In genomic region chr5:23246974-23247373, GRCm38 (mm10) we compare ENCODE assay signal across 8 mouse cellular contexts.
DNase-seq lines count a peak whose midpoint lies in the region; ATAC-seq and TF ChIP-seq lines count a peak whose summit lies in the region.

No protein-coding gene starts in this region.

- H3K4me1 ChIP-seq in intestine, postnatal 0 days (replicated peaks; ENCODE audit: control insufficient read depth, insufficient read depth, low read length) = peaks cover 4% of the 10 kb centered on the region; the same call in 1 of the 2 replicates
- H3K4me1 ChIP-seq in intestine, embryonic 15.5 days (replicated peaks) = no peaks in the 10 kb centered on the region; the same call in 1 of the 2 replicates
- peaks cover 4% of the 10 kb centered on the region; the same call in 1 of the 2 replicates for H3K4me1 ChIP-seq in lung, embryonic 14.5 days (ENCODE audit: insufficient read depth)

- DNase-seq in CD4-positive helper T cell, adult 2 months (ENCODE audit: low read depth, low spot score) = peak; percentile 30
- peak; percentile 36 for DNase-seq in MEL-GATA-1-ER (ENCODE audit: extremely low read depth, low read depth)
- peak; percentile 58 for DNase-seq in lung, embryonic 14.5 days
- peak; percentile 69 for DNase-seq in testis, postnatal 10 days (ENCODE audit: low spot score)
- DNase-seq in ovary, postnatal 10 days (ENCODE audit: low spot score) = no peak

- H3K4me3 ChIP-seq in intestine, postnatal 0 days (ENCODE audit: low read depth, low read length) = no peak overlapping the region
- no peak overlapping the region for H3K4me3 ChIP-seq in intestine, embryonic 15.5 days (replicated peaks)
- no peak overlapping the region for H3K4me3 ChIP-seq in lung, embryonic 14.5 days (ENCODE audit: low read depth, low read length)

- TF ChIP-seq CTCF in intestine, postnatal 0 days (IDR thresholded peaks at IDR 0.05; ENCODE audit: low read depth) = peak; percentile 73
- TF ChIP-seq CTCF in lung, embryonic 14.5 days (IDR thresholded peaks at IDR 0.05; ENCODE audit: low read depth) = peak; percentile 61

- ATAC-seq in intestine, postnatal 0 days = no peak
- ATAC-seq in intestine, embryonic 15.5 days = no peak
- ATAC-seq in common myeloid progenitor, adult 5-6 weeks (replicated peaks; ENCODE audit: low read depth, poor library complexity, severe bottlenecking) = peak; percentile 69
- no peak for ATAC-seq in lung, embryonic 14.5 days (ENCODE audit: insufficient read depth)

- no peaks in the 10 kb centered on the region for H3K27me3 ChIP-seq in intestine, postnatal 0 days (replicated peaks; ENCODE audit: control insufficient read depth, insufficient read depth, low read length)
- no peaks in the 10 kb centered on the region for H3K27me3 ChIP-seq in intestine, embryonic 15.5 days (replicated peaks)
- H3K27me3 ChIP-seq in lung, embryonic 14.5 days (ENCODE audit: insufficient read depth, low read length) = no peaks in the 10 kb centered on the region

- no peaks in the 10 kb centered on the region for H3K9me3 ChIP-seq in intestine, postnatal 0 days (ENCODE audit: control insufficient read depth)
- no peaks in the 10 kb centered on the region for H3K9me3 ChIP-seq in intestine, embryonic 15.5 days
- no peaks in the 10 kb centered on the region for H3K9me3 ChIP-seq in lung, embryonic 14.5 days (ENCODE audit: low read depth, low read length)

- H3K36me3 ChIP-seq in intestine, postnatal 0 days (ENCODE audit: control insufficient read depth, insufficient read depth) = no peaks in the 10 kb centered on the region
- no peaks in the 10 kb centered on the region for H3K36me3 ChIP-seq in intestine, embryonic 15.5 days
- no peaks in the 10 kb centered on the region for H3K36me3 ChIP-seq in lung, embryonic 14.5 days (ENCODE audit: insufficient read depth)

- H3K9ac ChIP-seq in intestine, postnatal 0 days (ENCODE audit: low read depth, low read length) = no peak overlapping the region
- H3K9ac ChIP-seq in intestine, embryonic 15.5 days = no peak overlapping the region
- no peak overlapping the region for H3K9ac ChIP-seq in lung, embryonic 14.5 days

- H3K27ac ChIP-seq in intestine, postnatal 0 days (ENCODE audit: low read depth, low read length) = no peak overlapping the region
- H3K27ac ChIP-seq in intestine, embryonic 15.5 days = no peak overlapping the region
- no peak overlapping the region for H3K27ac ChIP-seq in lung, embryonic 14.5 days (ENCODE audit: low read depth)

- H3K4me2 ChIP-seq in intestine, postnatal 0 days (replicated peaks; ENCODE audit: low read depth) = no peak overlapping the region
- no peak overlapping the region for H3K4me2 ChIP-seq in intestine, embryonic 15.5 days (replicated peaks)
- H3K4me2 ChIP-seq in lung, embryonic 14.5 days = no peak overlapping the region

- WGBS in intestine, postnatal 0 days = 49% methylated on average over 4 of the region's 4 CpGs
- 52% methylated on average over 4 of the region's 4 CpGs for WGBS in intestine, embryonic 15.5 days
- 34% methylated on average over 4 of the region's 4 CpGs for WGBS in lung, embryonic 14.5 days
